Comparison of ENCODE assay signal across 7 mouse cellular contexts in the genomic region with DNA sequence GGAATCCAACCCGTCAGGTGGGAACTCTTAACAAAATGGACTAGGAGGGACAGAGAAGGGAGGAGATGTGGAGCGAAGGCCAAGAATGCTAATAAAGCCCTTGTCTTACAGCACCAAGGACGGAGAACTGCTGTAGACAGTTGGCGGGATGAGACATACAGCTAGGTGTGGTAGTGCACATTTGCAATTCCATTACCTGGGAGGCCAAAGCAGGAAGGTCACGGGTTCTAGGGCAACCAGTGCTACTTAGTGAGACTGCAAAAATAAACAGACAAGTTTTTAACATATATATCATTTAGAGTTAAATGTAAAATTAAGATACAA. TPM values are rescaled to one million over a fixed set of nuclear protein-coding genes. Genes with fewer than 3 reads are reported as not detected.
A peak's percentile ranks its signal among the peaks of the same experiment; 100 is the strongest.
DNase-seq lines count a peak whose midpoint lies in the region; ATAC-seq and TF ChIP-seq lines count a peak whose summit lies in the region.

No protein-coding gene starts in this region.

- H3K4me2 ChIP-seq in neural tube, embryonic 11.5 days (ENCODE audit: low read depth): peak overlapping the region; percentile 38
- peak overlapping the region; percentile 24 for H3K4me2 ChIP-seq in hindbrain, embryonic 11.5 days (replicated peaks; ENCODE audit: low read depth, low read length)
- H3K4me2 ChIP-seq in liver, embryonic 14.5 days (ENCODE audit: low read depth): peak overlapping the region; percentile 53; the same call in 1 of the 2 replicates
- peak overlapping the region; percentile 49; the same call in 1 of the 2 replicates for H3K4me2 ChIP-seq in stomach, postnatal 0 days (replicated peaks; ENCODE audit: low read depth)

- H3K27ac ChIP-seq in neural tube, embryonic 11.5 days (ENCODE audit: low read depth, low read length): no peak overlapping the region
- H3K27ac ChIP-seq in hindbrain, embryonic 11.5 days (ENCODE audit: low read depth, low read length): no peak overlapping the region
- no peak overlapping the region for H3K27ac ChIP-seq in liver, embryonic 14.5 days
- peak overlapping the region; percentile 83 for H3K27ac ChIP-seq in stomach, postnatal 0 days (replicated peaks)

- H3K4me3 ChIP-seq in neural tube, embryonic 11.5 days (ENCODE audit: low read depth, low read length): no peak overlapping the region
- H3K4me3 ChIP-seq in hindbrain, embryonic 11.5 days (ENCODE audit: low read depth, low read length): no peak overlapping the region
- H3K4me3 ChIP-seq in liver, embryonic 14.5 days (ENCODE audit: insufficient read depth in 1 of 2, low read depth in 2 of 2, low read length in 2 of 2): peak overlapping the region in 1 of 2 experiments; percentile 19; a peak in 1 of 4 replicates
- no peak overlapping the region for H3K4me3 ChIP-seq in stomach, postnatal 0 days (ENCODE audit: low read depth, low read length)

- H3K4me1 ChIP-seq in neural tube, embryonic 11.5 days (ENCODE audit: control insufficient read depth, insufficient read depth, low read length): peaks cover 3% of the 10 kb centered on the region; the same call in 1 of the 2 replicates
- 0 out of 2 replicates have a peak, but pooled peaks cover 3% of the 10 kb centered on the region for H3K4me1 ChIP-seq in hindbrain, embryonic 11.5 days (replicated peaks; ENCODE audit: control insufficient read depth, insufficient read depth, low read length)
- H3K4me1 ChIP-seq in liver, embryonic 14.5 days (replicated peaks; ENCODE audit: control insufficient read depth in 2 of 2, insufficient read depth in 2 of 2, low read length in 1 of 2): peaks cover 16 to 29% of the 10 kb centered on the region in 2 experiments
- no peaks in the 10 kb centered on the region for H3K4me1 ChIP-seq in stomach, postnatal 0 days (replicated peaks; ENCODE audit: control insufficient read depth, insufficient read depth)

- no peak for TF ChIP-seq EP300 in liver, embryonic 14.5 days (IDR thresholded peaks at IDR 0.05; ENCODE audit: low read depth)
- no peak for TF ChIP-seq EP300 in stomach, postnatal 0 days (optimal IDR thresholded peaks at IDR 0.05)

- no peak overlapping the region for H3K9ac ChIP-seq in neural tube, embryonic 11.5 days (ENCODE audit: low read length)
- H3K9ac ChIP-seq in hindbrain, embryonic 11.5 days (ENCODE audit: low read depth, low read length): no peak overlapping the region
- no peak overlapping the region for H3K9ac ChIP-seq in liver, embryonic 14.5 days (replicated peaks)
- no peak overlapping the region for H3K9ac ChIP-seq in stomach, postnatal 0 days (ENCODE audit: low read length)

- 35% methylated on average over 5 of the region's 5 CpGs for WGBS in neural tube, embryonic 11.5 days
- 55% methylated on average over 5 of the region's 5 CpGs for WGBS in hindbrain, embryonic 11.5 days
- 56% methylated on average over 5 of the region's 5 CpGs for WGBS in liver, embryonic 14.5 days (ENCODE audit: insufficient replicate concordance)
- WGBS in stomach, postnatal 0 days: 24% methylated on average over 5 of the region's 5 CpGs

- no peak for ATAC-seq in neural tube, embryonic 11.5 days (ENCODE audit: insufficient read depth, low FRiP score, low TSS enrichment)
- ATAC-seq in hindbrain, embryonic 11.5 days (ENCODE audit: low FRiP score): no peak; the same call in 1 of the 2 replicates
- ATAC-seq in liver, embryonic 14.5 days (ENCODE audit: insufficient read depth): no peak
- ATAC-seq in stomach, postnatal 0 days (ENCODE audit: low FRiP score, low TSS enrichment): peak; percentile 75
- ATAC-seq in frontal cortex, adult (ENCODE audit: low TSS enrichment): no peak

- no peaks in the 10 kb centered on the region for H3K9me3 ChIP-seq in neural tube, embryonic 11.5 days (ENCODE audit: control insufficient read depth, low read length)
- H3K9me3 ChIP-seq in hindbrain, embryonic 11.5 days (ENCODE audit: control insufficient read depth, low read length): no peaks in the 10 kb centered on the region
- no peaks in the 10 kb centered on the region for H3K9me3 ChIP-seq in liver, embryonic 14.5 days (ENCODE audit: control insufficient read depth, low read length)
- H3K9me3 ChIP-seq in stomach, postnatal 0 days (ENCODE audit: control insufficient read depth, low read length): no peaks in the 10 kb centered on the region

- TF ChIP-seq CTCF in liver, embryonic 14.5 days (IDR thresholded peaks at IDR 0.05; ENCODE audit: low read depth): no peak
- no peak for TF ChIP-seq CTCF in stomach, postnatal 0 days (IDR thresholded peaks at IDR 0.05; ENCODE audit: low read depth)

- no peaks in the 10 kb centered on the region for H3K27me3 ChIP-seq in neural tube, embryonic 11.5 days (ENCODE audit: control insufficient read depth, insufficient read depth, low read length)
- H3K27me3 ChIP-seq in hindbrain, embryonic 11.5 days (ENCODE audit: control insufficient read depth, insufficient read depth, low read length): no peaks in the 10 kb centered on the region
- no peaks in the 10 kb centered on the region for H3K27me3 ChIP-seq in liver, embryonic 14.5 days (ENCODE audit: control insufficient read depth, insufficient read depth, low read length)
- no peaks in the 10 kb centered on the region for H3K27me3 ChIP-seq in stomach, postnatal 0 days (ENCODE audit: control insufficient read depth, insufficient read depth, low read length)

- DNase-seq in neural tube, embryonic 11.5 days (ENCODE audit: low spot score): no peak
- no peak for DNase-seq in neural tube, embryonic 10.5 days (ENCODE audit: extremely low spot score, low spot score)
- DNase-seq in hindbrain, embryonic 11.5 days (ENCODE audit: low spot score): peak; percentile 29
- DNase-seq in liver, embryonic 14.5 days (ENCODE audit: low read depth in 3 of 3, low spot score in 3 of 3): no peak
- DNase-seq in stomach, postnatal 0 days (ENCODE audit: low spot score): no peak
- DNase-seq in frontal cortex, postnatal 14 days (ENCODE audit: low spot score in 2 of 2): no peak

- no peaks in the 10 kb centered on the region for H3K36me3 ChIP-seq in neural tube, embryonic 11.5 days (ENCODE audit: control insufficient read depth, insufficient read depth, low read length)
- H3K36me3 ChIP-seq in hindbrain, embryonic 11.5 days (ENCODE audit: control insufficient read depth, insufficient read depth, low read length): no peaks in the 10 kb centered on the region
- H3K36me3 ChIP-seq in liver, embryonic 14.5 days (replicated peaks; ENCODE audit: control insufficient read depth, insufficient read depth, low read depth): no peaks in the 10 kb centered on the region
- no peaks in the 10 kb centered on the region for H3K36me3 ChIP-seq in stomach, postnatal 0 days (ENCODE audit: control insufficient read depth, insufficient read depth, low read length)

RNA-seq across cellular contexts. Expression of gene Thumpd3, which starts 7.3 kb away (rescaled TPM):
- 50.4 and 52.9 TPM in 2 replicates for polyA plus RNA-seq in neural tube, embryonic 11.5 days (2014; fragmentation: Nextera tagmentation; extraction: Ambion mirVana)
- polyA plus RNA-seq in hindbrain, embryonic 11.5 days (2014; fragmentation: Nextera tagmentation; extraction: Ambion mirVana): 57.4 and 58.0 TPM in 2 replicates
- 14.0 and 19.6 TPM in 2 replicates for polyA plus RNA-seq in liver, embryonic 14.5 days (2012; rRNA removed)
- polyA plus RNA-seq in liver, embryonic 14.5 days (2014; fragmentation: Nextera tagmentation; extraction: Ambion mirVana): 35.4 and 35.7 TPM in 2 replicates
- 33.6 and 34.0 TPM in 2 replicates for polyA plus RNA-seq in stomach, postnatal 0 days (2015; fragmentation: Nextera tagmentation; extraction: Ambion mirVana)

RNA-seq across cellular contexts. Expression of gene Setd5, which starts 38.5 kb away (rescaled TPM):
- 74.9 and 78.5 TPM in 2 replicates for polyA plus RNA-seq in neural tube, embryonic 11.5 days (2014; fragmentation: Nextera tagmentation; extraction: Ambion mirVana)
- 74.7 and 91.1 TPM in 2 replicates for polyA plus RNA-seq in hindbrain, embryonic 11.5 days (2014; fragmentation: Nextera tagmentation; extraction: Ambion mirVana)
- polyA plus RNA-seq in liver, embryonic 14.5 days (2012; rRNA removed): 10.5 and 11.8 TPM in 2 replicates
- 14.1 and 16.2 TPM in 2 replicates for polyA plus RNA-seq in liver, embryonic 14.5 days (2014; fragmentation: Nextera tagmentation; extraction: Ambion mirVana)
- 34.6 and 35.9 TPM in 2 replicates for polyA plus RNA-seq in stomach, postnatal 0 days (2015; fragmentation: Nextera tagmentation; extraction: Ambion mirVana)
